Mouse (Mus musculus) embryonic fibroblast, embryonic 13.5 days (primary cell): ENCODE data around the gene 1700019D03Rik.

Experiments
- CTCF ChIP-seq: IDR thresholded peaks from 2 replicates; pipeline ENCODE4 v1.5.1; 2011; ENCODE audit warnings: mild to moderate bottlenecking, control low read depth, low read length, moderate library complexity, borderline replicate concordance; ENCODE audit not compliant: insufficient read depth
- POLR2A ChIP-seq: IDR thresholded peaks from 2 replicates; pipeline ENCODE4 v1.6.1; 2011; ENCODE audit warnings: low read depth, mild to moderate bottlenecking, control low read depth, low read length, moderate library complexity

DNA sequence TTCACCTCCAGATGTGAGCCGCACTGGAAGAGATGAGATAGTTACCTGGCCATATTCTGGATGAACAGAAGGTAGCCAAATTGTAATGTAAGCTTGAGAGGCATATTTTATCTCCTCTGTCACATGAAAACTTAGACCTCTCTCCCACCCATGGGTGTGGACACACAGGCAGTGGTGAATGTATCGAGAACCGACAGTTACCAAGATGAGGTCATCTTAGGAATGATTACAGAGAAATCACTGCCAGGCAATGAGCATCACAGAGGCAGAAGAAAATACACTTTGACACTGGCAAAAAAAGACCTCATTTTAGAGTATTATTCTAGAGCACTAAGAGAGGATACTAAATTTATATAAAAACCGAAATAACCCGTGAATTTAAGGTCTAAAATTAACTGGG lies 46.8 kb downstream of the 1700019D03Rik start:
- no peak for TF ChIP-seq CTCF
- TF ChIP-seq POLR2A, result no peak
